Mouse (Mus musculus) neural tube, embryonic 11.5 days (tissue): Measurements from ENCODE around the gene Gm20388. TPM values are rescaled to one million over a fixed set of nuclear protein-coding genes. Genes with fewer than 3 reads are reported as not detected.
A peak's percentile ranks its signal among the peaks of the same experiment; 100 is the strongest.

Experiments
- ATAC-seq: fragments of 200-750 bp; cut with Nextera tagmentation; 2 replicates; pipeline ENCODE4 v1.8.0; 2017; ENCODE audit warnings: moderate number of reproducible peaks, mild to moderate bottlenecking, moderate TSS enrichment, moderate library complexity; ENCODE audit not compliant: insufficient read depth, low FRiP score, low TSS enrichment
- DNase-seq: peaks from one replicate; pipeline ENCODE4 v3.0.0-alpha.2; 2015; ENCODE audit warnings: low spot score
- H3K27ac ChIP-seq: fragments of 300-500 bp; sonication (generic); 2 replicates; pipeline ENCODE4 v1.5.1; 2014; ENCODE audit warnings: low read depth, mild to moderate bottlenecking, low read length
- H3K27me3 ChIP-seq: fragments of 300-500 bp; sonication (generic); 2 replicates; pipeline ENCODE4 v1.6.1; 2014; ENCODE audit warnings: mild to moderate bottlenecking, low read length, mixed read lengths; ENCODE audit not compliant: control insufficient read depth, insufficient read depth
- H3K36me3 ChIP-seq: fragments of 300-500 bp; sonication (generic); 2 replicates; pipeline ENCODE4 v1.6.1; 2014; ENCODE audit warnings: mild to moderate bottlenecking, low read length, moderate library complexity, mixed read lengths; ENCODE audit not compliant: control insufficient read depth, insufficient read depth
- H3K4me1 ChIP-seq: fragments of 300-500 bp; sonication (generic); 2 replicates; pipeline ENCODE4 v1.6.1; 2014; ENCODE audit warnings: low read length, mixed read lengths; ENCODE audit not compliant: control insufficient read depth, insufficient read depth
- H3K4me2 ChIP-seq: fragments of 300-500 bp; sonication (generic); 2 replicates; pipeline ENCODE4 v1.6.1; 2014; ENCODE audit warnings: low read depth, mild to moderate bottlenecking, moderate library complexity
- H3K4me3 ChIP-seq: fragments of 300-500 bp; sonication (generic); 2 replicates; pipeline ENCODE4 v1.5.1; 2014; ENCODE audit warnings: low read depth, low read length
- H3K9ac ChIP-seq: fragments of 300-500 bp; sonication (generic); 2 replicates; pipeline ENCODE4 v1.6.1; 2014; ENCODE audit warnings: mild to moderate bottlenecking, low read length
- H3K9me3 ChIP-seq: fragments of 300-500 bp; sonication (generic); 2 replicates; pipeline ENCODE4 v1.6.1; 2016; ENCODE audit warnings: low read length; ENCODE audit not compliant: control insufficient read depth
- WGBS: fragments of 180-500 bp; shearing (Covaris S2); extraction: QIAGEN DNeasy Blood & Tissue Kit; methylation state at CpG from one replicate; pipeline ENCODE4 v1.1.7; 2014; 5-methylcytosine and 5-hydroxymethylcytosine counted together
- polyA plus RNA-seq: library from polyadenylated mRNA; unstranded; fragments of >200 nt; fragmentation: Nextera tagmentation; extraction: Ambion mirVana; gene quantifications from 2 replicates; pipeline ENCODE4 v1.2.1, GENCODE M21; 2014

The Gm20388 gene
- polyA plus RNA-seq, 1 experiment from 2014 or later, result not detected

- Histone ChIP-seq H3K4me3 (no peak overlapping the region), H3K36me3 (no peaks in the 10 kb centered on the region), H3K9me3 (no peaks in the 10 kb centered on the region), H3K27me3 (no peaks in the 10 kb centered on the region), H3K27ac (no peak overlapping the region), H3K9ac (no peak overlapping the region), H3K4me1 (no peaks in the 10 kb centered on the region), H3K4me2 (no peak overlapping the region)
- no peak for DNase-seq
- no peak for ATAC-seq
- WGBS, result 61% methylated on average over 7 of the region's 7 CpGs
Observed at GRCm38 (mm10) chr8:122695438-122696042, 2784.9 kb downstream of the Gm20388 start.

DNA sequence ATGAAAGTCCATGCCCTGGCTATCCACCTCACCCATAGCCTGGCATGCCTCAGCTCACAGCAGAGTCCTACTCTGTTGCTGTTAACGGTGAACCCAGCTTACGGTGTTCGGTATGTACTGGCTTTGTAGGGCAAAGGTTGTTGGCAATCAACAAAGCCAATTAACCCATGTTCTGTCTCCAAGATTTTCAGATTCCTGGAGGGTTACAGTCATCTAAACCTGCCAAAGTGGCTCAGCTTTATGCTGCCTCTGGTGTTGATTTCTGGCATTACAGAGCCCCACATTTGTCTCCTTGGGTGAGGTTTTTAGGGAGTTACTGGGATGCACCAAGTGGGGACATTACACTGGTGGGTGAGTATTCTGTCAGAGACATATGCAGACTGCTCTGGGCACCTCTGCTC is 2786.5 kb downstream of the Gm20388 start:
- no peak overlapping the region for H3K4me3 ChIP-seq
- no peaks in the 10 kb centered on the region for H3K4me1 ChIP-seq
- 77% methylated on average over 3 of the region's 3 CpGs for WGBS

GRCm38 (mm10) chr8:122697586-122697985 is 2786.9 kb downstream of the Gm20388 start:
- ATAC-seq (no peak), DNase-seq (no peak)
- H3K9ac ChIP-seq, result no peak overlapping the region
- H3K27ac ChIP-seq, result no peak overlapping the region
- H3K27me3 ChIP-seq, result no peaks in the 10 kb centered on the region
- WGBS, result 76% methylated on average over 6 of the region's 6 CpGs
- H3K4me1 ChIP-seq, result no peaks in the 10 kb centered on the region
- no peak overlapping the region for H3K4me3 ChIP-seq
- H3K4me2 ChIP-seq, result no peak overlapping the region
- no peaks in the 10 kb centered on the region for H3K36me3 ChIP-seq
- no peaks in the 10 kb centered on the region for H3K9me3 ChIP-seq

More for the DNA sequence above, 2786.5 kb downstream of the Gm20388 start:
- Histone ChIP-seq H3K4me2 (no peak overlapping the region), H3K36me3 (no peaks in the 10 kb centered on the region), H3K9ac (no peak overlapping the region), H3K9me3 (no peaks in the 10 kb centered on the region), H3K27ac (no peak overlapping the region), H3K27me3 (no peaks in the 10 kb centered on the region)
- ATAC-seq (no peak), DNase-seq (no peak)

- WGBS, result 80% methylated on average over 5 of the region's 5 CpGs
- H3K36me3 ChIP-seq, result no peaks in the 10 kb centered on the region
- H3K27ac ChIP-seq, result no peak overlapping the region
- H3K9ac ChIP-seq, result no peak overlapping the region
- no peak overlapping the region; the same call in 1 of the 2 replicates for H3K4me2 ChIP-seq
- no peaks in the 10 kb centered on the region for H3K4me1 ChIP-seq
- DNase-seq (no peak), ATAC-seq (no peak)
- no peaks in the 10 kb centered on the region for H3K9me3 ChIP-seq
- H3K27me3 ChIP-seq, result no peaks in the 10 kb centered on the region
- H3K4me3 ChIP-seq, result no peak overlapping the region
Observed at GRCm38 (mm10) chr8:122698254-122698768, 2787.7 kb downstream of the Gm20388 start.

GRCm38 (mm10) chr8:122699005-122699492 is 2788.4 kb downstream of the Gm20388 start, which contains the start of gene Cbfa2t3:
Gene Cbfa2t3, minus strand, starts transcription at chr8:122699109.
- Histone ChIP-seq H3K4me1 (no peaks in the 10 kb centered on the region), H3K36me3 (no peaks in the 10 kb centered on the region), H3K4me2 (no peak within 1 kb of the TSS; the same call in 1 of the 2 replicates), H3K27me3 (no peaks in the 10 kb centered on the region), H3K9ac (no peak within 1 kb of the TSS), H3K9me3 (no peaks in the 10 kb centered on the region), H3K27ac (no peak within 1 kb of the TSS), H3K4me3 (no peak within 1 kb of the TSS)
- ATAC-seq (no peak), DNase-seq (no peak)
- 53% methylated on average over 13 of the region's 13 CpGs for WGBS

GRCm38 (mm10) chr8:122700628-122701027 is 2790.0 kb downstream of the Gm20388 start:
- Histone ChIP-seq H3K4me2 (0 out of 2 replicates have a peak overlapping the region, but pooled peaks have one; percentile 2), H3K27me3 (no peaks in the 10 kb centered on the region), H3K27ac (no peak overlapping the region), H3K9ac (no peak overlapping the region), H3K9me3 (no peaks in the 10 kb centered on the region), H3K4me1 (0 out of 2 replicates have a peak, but pooled peaks cover 2% of the 10 kb centered on the region), H3K36me3 (no peaks in the 10 kb centered on the region), H3K4me3 (no peak overlapping the region)
- DNase-seq, result no peak
- WGBS, result 66% methylated on average over 13 of the region's 13 CpGs
- ATAC-seq, result no peak

- H3K9ac ChIP-seq, result no peak overlapping the region
- 77% methylated on average over 12 of the region's 12 CpGs for WGBS
- no peaks in the 10 kb centered on the region for H3K36me3 ChIP-seq
- H3K27me3 ChIP-seq, result no peaks in the 10 kb centered on the region
- no peak for ATAC-seq
- no peak overlapping the region for H3K4me3 ChIP-seq
- H3K9me3 ChIP-seq, result no peaks in the 10 kb centered on the region
- H3K27ac ChIP-seq, result no peak overlapping the region
- no peak for DNase-seq
- H3K4me1 ChIP-seq, result 0 out of 2 replicates have a peak, but pooled peaks cover 5% of the 10 kb centered on the region
- no peak overlapping the region for H3K4me2 ChIP-seq
Observed at GRCm38 (mm10) chr8:122701441-122702185, 2791.0 kb downstream of the Gm20388 start.

DNA sequence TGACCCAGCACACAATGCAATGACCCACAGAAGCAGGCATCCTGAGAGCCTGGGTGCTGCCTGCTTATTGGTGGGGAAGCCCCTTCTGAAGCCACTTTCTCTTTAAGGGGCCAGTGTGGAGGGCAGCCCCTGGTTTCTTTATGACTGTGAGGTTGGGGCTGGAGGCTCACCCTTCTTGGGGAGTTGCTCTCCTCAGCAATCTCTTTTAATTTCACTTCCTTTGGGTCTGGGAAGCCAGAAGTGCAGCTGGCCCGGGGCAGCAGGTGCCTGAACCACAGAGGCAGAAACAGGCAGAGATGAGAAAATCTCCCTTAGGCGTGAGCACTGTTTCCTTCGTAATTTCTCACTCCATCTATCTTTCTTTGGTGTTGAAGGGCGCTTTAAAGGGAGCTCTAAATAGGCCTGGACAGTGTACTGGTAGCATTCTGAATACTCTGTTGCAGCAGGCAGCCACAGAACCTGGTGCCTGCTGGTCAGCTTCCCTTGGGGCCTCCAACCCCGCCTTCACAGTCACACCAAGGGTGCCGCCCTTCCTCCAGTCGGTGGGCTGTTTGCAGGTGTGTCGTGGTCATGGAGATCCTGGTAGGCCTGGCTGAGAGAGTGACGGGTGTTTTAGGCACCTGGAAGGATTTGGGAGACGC is 2791.8 kb downstream of the Gm20388 start:
- Histone ChIP-seq H3K9ac (no peak overlapping the region), H3K9me3 (no peaks in the 10 kb centered on the region), H3K36me3 (no peaks in the 10 kb centered on the region), H3K27me3 (0 out of 2 replicates have a peak, but pooled peaks cover 4% of the 10 kb centered on the region), H3K4me2 (no peak overlapping the region), H3K4me3 (no peak overlapping the region), H3K27ac (no peak overlapping the region), H3K4me1 (0 out of 2 replicates have a peak, but pooled peaks cover 5% of the 10 kb centered on the region)
- no peak for DNase-seq
- no peak for ATAC-seq
- 54% methylated on average over 10 of the region's 10 CpGs for WGBS
